Mouse (Mus musculus): Measurements from ENCODE around the gene Cs.

Cs gene

GRCm38 (mm10) chr10:128376099-128376454 lies 38.5 kb downstream of the Cs start:
- DNase-seq (ENCODE audit: low spot score in 2 of 2): no peak

- peak; percentile 81 to 86 for DNase-seq (ENCODE audit: low spot score in 2 of 2)
These were observed 39.1 kb downstream of the Cs start, which contains the start of gene Ankrd52 for GRCm38 (mm10) chr10:128376455-128377211. Ankrd52 (plus strand) TSS chr10:128377115.

- DNase-seq (ENCODE audit: low spot score in 2 of 2): peak; percentile 29 to 39
These were observed 39.8 kb downstream of the Cs start for GRCm38 (mm10) chr10:128377222-128377939.

GRCm38 (mm10) chr10:128377940-128378448 lies 40.5 kb downstream of the Cs start:
- no peak for DNase-seq (ENCODE audit: low spot score in 2 of 2)

- no peak for DNase-seq (ENCODE audit: low spot score in 2 of 2)
These were observed 40.9 kb downstream of the Cs start for GRCm38 (mm10) chr10:128378462-128378861.

- DNase-seq (ENCODE audit: low spot score in 2 of 2): no peak
These were observed 41.7 kb downstream of the Cs start for GRCm38 (mm10) chr10:128379260-128379659.

GRCm38 (mm10) chr10:128380565-128380964 lies 43.0 kb downstream of the Cs start:
- no peak for DNase-seq (ENCODE audit: low spot score in 2 of 2)

- DNase-seq (ENCODE audit: low spot score in 2 of 2): no peak
These were observed 44.9 kb downstream of the Cs start for GRCm38 (mm10) chr10:128382482-128382881.

GRCm38 (mm10) chr10:128385902-128386301 lies 48.4 kb downstream of the Cs start:
- no peak for DNase-seq (ENCODE audit: low spot score in 2 of 2)

- no peak for DNase-seq (ENCODE audit: low spot score in 2 of 2)
These were observed 51.4 kb downstream of the Cs start for GRCm38 (mm10) chr10:128388941-128389340.

GRCm38 (mm10) chr10:128389570-128389969 lies 52.0 kb downstream of the Cs start:
- peak in 1 of 2 experiments; percentile 22 for DNase-seq (ENCODE audit: low spot score in 2 of 2)

GRCm38 (mm10) chr10:128390366-128390765 lies 52.8 kb downstream of the Cs start:
- no peak for DNase-seq (ENCODE audit: low spot score in 2 of 2)

GRCm38 (mm10) chr10:128391850-128392249 lies 54.3 kb downstream of the Cs start:
- DNase-seq (ENCODE audit: low spot score in 2 of 2): no peak

- no peak for DNase-seq (ENCODE audit: low spot score in 2 of 2)
These were observed 58.6 kb downstream of the Cs start for GRCm38 (mm10) chr10:128396017-128396673.

GRCm38 (mm10) chr10:128396716-128397264 lies 59.3 kb downstream of the Cs start:
- DNase-seq (ENCODE audit: low spot score in 2 of 2): no peak

GRCm38 (mm10) chr10:128397466-128397865 lies 59.9 kb downstream of the Cs start:
- DNase-seq (ENCODE audit: low spot score in 2 of 2): no peak

GRCm38 (mm10) chr10:128400338-128400737 lies 62.8 kb downstream of the Cs start:
- no peak for DNase-seq (ENCODE audit: low spot score in 2 of 2)

- DNase-seq (ENCODE audit: low spot score in 2 of 2): no peak
These were observed 63.5 kb downstream of the Cs start, which contains the start of gene Slc39a5 for GRCm38 (mm10) chr10:128401056-128401455. Slc39a5 (minus strand) TSS chr10:128401229.

- no peak for DNase-seq (ENCODE audit: low spot score in 2 of 2)
These were observed 64.1 kb downstream of the Cs start for GRCm38 (mm10) chr10:128401638-128402037.

- no peak for DNase-seq (ENCODE audit: low spot score in 2 of 2)
These were observed 66.4 kb downstream of the Cs start for GRCm38 (mm10) chr10:128403931-128404330.

- peak in 1 of 2 experiments; percentile 33 for DNase-seq (ENCODE audit: low spot score in 2 of 2)
These were observed 71.3 kb downstream of the Cs start for GRCm38 (mm10) chr10:128408591-128409535.

Measured in spleen, postnatal 36 days (tissue).